Mouse (Mus musculus): ENCODE measurements around the gene Tnk2. TPM values are rescaled to one million over a fixed set of nuclear protein-coding genes. Genes with fewer than 3 reads are reported as not detected.
A peak's percentile ranks its signal among the peaks of the same experiment; 100 is the strongest.
"Not testable (repeated sequence)": the region's sequence is repeated elsewhere in the genome, so short reads cannot be mapped to it uniquely, and the experiment has no call there.

The Tnk2 gene
- polyA plus RNA-seq, 1 experiment: 35.8 TPM

DNA sequence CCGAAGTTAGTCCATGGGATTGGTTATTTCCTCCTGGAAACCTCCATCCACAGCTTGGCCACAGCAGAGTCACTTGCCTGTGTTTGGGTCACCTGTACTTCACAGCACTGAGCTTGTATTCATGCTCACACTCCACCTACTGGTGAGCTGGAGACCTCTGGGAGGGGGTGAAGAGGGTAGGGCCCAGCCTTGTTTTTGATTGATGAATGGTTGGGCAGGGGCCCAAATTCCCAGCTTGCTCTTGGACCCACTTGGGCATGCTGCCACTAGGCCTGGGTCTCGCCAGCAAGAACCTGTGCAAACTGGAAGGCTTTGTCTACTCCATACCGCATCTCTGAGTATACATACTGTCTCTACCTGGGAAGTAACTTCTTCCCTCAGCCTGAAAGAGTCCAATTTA lies 8.4 kb upstream of the Tnk2 start:
- 73% methylated on average over 3 of the region's 3 CpGs for WGBS
- peak; percentile 17 for DNase-seq
- no peaks in the 10 kb centered on the region for H3K4me1 ChIP-seq (ENCODE audit: control insufficient read depth, insufficient read depth, low read length)
- H3K27me3 ChIP-seq (replicated peaks; ENCODE audit: control insufficient read depth, insufficient read depth, low read length): no peaks in the 10 kb centered on the region
- no peak overlapping the region for H3K27ac ChIP-seq (ENCODE audit: insufficient read depth, low read depth, low read length)
- peak; percentile 31; the same call in 1 of the 2 replicates for TF ChIP-seq CTCF (conservative IDR thresholded peaks at IDR 0.05; ENCODE audit: insufficient read depth, insufficient read length, low read depth, low read length)
- TF ChIP-seq POLR2A (IDR thresholded peaks at IDR 0.05; ENCODE audit: low read depth, low read length): no peak
- H3K4me3 ChIP-seq (ENCODE audit: insufficient read depth, low read depth, low read length): no peak overlapping the region
- H3K36me3 ChIP-seq (ENCODE audit: control insufficient read depth, insufficient read depth, low read length): peaks cover 2% of the 10 kb centered on the region; the same call in 1 of the 2 replicates

GRCm38 (mm10) chr16:32636331-32636730 lies 7.3 kb upstream of the Tnk2 start:
- Histone ChIP-seq H3K4me3 (ENCODE audit: insufficient read depth, low read depth, low read length) (no peak overlapping the region), H3K27ac (ENCODE audit: insufficient read depth, low read depth, low read length) (no peak overlapping the region), H3K27me3 (replicated peaks; ENCODE audit: control insufficient read depth, insufficient read depth, low read length) (no peaks in the 10 kb centered on the region), H3K36me3 (ENCODE audit: control insufficient read depth, insufficient read depth, low read length) (peaks cover 2% of the 10 kb centered on the region; the same call in 1 of the 2 replicates), H3K4me1 (ENCODE audit: control insufficient read depth, insufficient read depth, low read length) (no peaks in the 10 kb centered on the region)
- 85% methylated on average over 3 of the region's 3 CpGs for WGBS
- DNase-seq: no peak
- TF ChIP-seq POLR2A (IDR thresholded peaks at IDR 0.05; ENCODE audit: low read depth, low read length) (no peak), CTCF (conservative IDR thresholded peaks at IDR 0.05; ENCODE audit: insufficient read depth, insufficient read length, low read depth, low read length) (no peak)

- Histone ChIP-seq H3K36me3 (ENCODE audit: control insufficient read depth, insufficient read depth, low read length) (peaks cover 2% of the 10 kb centered on the region; the same call in 1 of the 2 replicates), H3K27ac (ENCODE audit: insufficient read depth, low read depth, low read length) (no peak overlapping the region), H3K27me3 (replicated peaks; ENCODE audit: control insufficient read depth, insufficient read depth, low read length) (no peaks in the 10 kb centered on the region), H3K4me1 (ENCODE audit: control insufficient read depth, insufficient read depth, low read length) (no peaks in the 10 kb centered on the region), H3K4me3 (ENCODE audit: insufficient read depth, low read depth, low read length) (no peak overlapping the region)
- DNase-seq: no peak
- TF ChIP-seq CTCF (conservative IDR thresholded peaks at IDR 0.05; ENCODE audit: insufficient read depth, insufficient read length, low read depth, low read length) (no peak), POLR2A (IDR thresholded peaks at IDR 0.05; ENCODE audit: low read depth, low read length) (no peak)
- 39% methylated on average over 6 of the region's 6 CpGs for WGBS
Observed at GRCm38 (mm10) chr16:32636871-32637521, 6.7 kb upstream of the Tnk2 start.

DNA sequence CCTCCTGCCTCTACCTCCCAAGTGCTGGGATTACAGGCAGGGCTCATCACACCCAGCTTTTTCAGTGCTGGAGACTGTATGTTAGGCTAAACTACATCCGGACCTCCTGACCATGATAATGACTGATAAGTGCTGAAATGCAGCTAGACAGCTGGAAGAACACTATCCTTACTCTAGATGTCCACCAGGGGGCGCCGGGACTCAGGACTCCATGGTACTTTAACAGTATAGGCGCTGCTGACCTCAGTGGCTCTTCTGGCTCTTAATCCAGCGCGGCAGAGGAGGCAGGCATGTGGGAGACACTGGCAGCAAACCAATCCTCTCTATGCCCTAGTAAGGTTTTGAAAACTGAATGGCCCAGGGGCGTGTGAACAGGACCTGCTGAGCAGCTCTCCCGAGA lies 5.2 kb upstream of the Tnk2 start:
- TF ChIP-seq CTCF (conservative IDR thresholded peaks at IDR 0.05; ENCODE audit: insufficient read depth, insufficient read length, low read depth, low read length) (peak; percentile 86), POLR2A (IDR thresholded peaks at IDR 0.05; ENCODE audit: low read depth, low read length) (no peak)
- no peaks in the 10 kb centered on the region for H3K36me3 ChIP-seq (ENCODE audit: control insufficient read depth, insufficient read depth, low read length)
- no peaks in the 10 kb centered on the region for H3K4me1 ChIP-seq (ENCODE audit: control insufficient read depth, insufficient read depth, low read length)
- WGBS: 10% methylated on average over 8 of the region's 8 CpGs
- H3K27ac ChIP-seq (ENCODE audit: insufficient read depth, low read depth, low read length): no peak overlapping the region
- DNase-seq: peak; percentile 87
- H3K4me3 ChIP-seq (ENCODE audit: insufficient read depth, low read depth, low read length): no peak overlapping the region
- H3K27me3 ChIP-seq (replicated peaks; ENCODE audit: control insufficient read depth, insufficient read depth, low read length): no peaks in the 10 kb centered on the region

- TF ChIP-seq POLR2A (IDR thresholded peaks at IDR 0.05; ENCODE audit: low read depth, low read length) (no peak), CTCF (conservative IDR thresholded peaks at IDR 0.05; ENCODE audit: insufficient read depth, insufficient read length, low read depth, low read length) (no peak)
- Histone ChIP-seq H3K4me1 (ENCODE audit: control insufficient read depth, insufficient read depth, low read length) (peaks cover 5% of the 10 kb centered on the region), H3K4me3 (ENCODE audit: insufficient read depth, low read depth, low read length) (no peak overlapping the region), H3K27me3 (replicated peaks; ENCODE audit: control insufficient read depth, insufficient read depth, low read length) (no peaks in the 10 kb centered on the region), H3K27ac (ENCODE audit: insufficient read depth, low read depth, low read length) (no peak overlapping the region), H3K36me3 (ENCODE audit: control insufficient read depth, insufficient read depth, low read length) (no peaks in the 10 kb centered on the region)
- peak; percentile 75 for DNase-seq
- WGBS: 49% methylated on average over 5 of the region's 5 CpGs
Observed at GRCm38 (mm10) chr16:32640096-32640495, 3.6 kb upstream of the Tnk2 start.

- H3K4me3 ChIP-seq (ENCODE audit: insufficient read depth, low read depth, low read length); H3K36me3 ChIP-seq (ENCODE audit: control insufficient read depth, insufficient read depth, low read length); DNase-seq; H3K27ac ChIP-seq (ENCODE audit: insufficient read depth, low read depth, low read length); H3K4me1 ChIP-seq (ENCODE audit: control insufficient read depth, insufficient read depth, low read length); H3K27me3 ChIP-seq (replicated peaks; ENCODE audit: control insufficient read depth, insufficient read depth, low read length): not testable (repeated sequence)
- 72% methylated on average over 2 of the region's 2 CpGs for WGBS
Observed at GRCm38 (mm10) chr16:32640683-32641082, 3.0 kb upstream of the Tnk2 start.

DNA sequence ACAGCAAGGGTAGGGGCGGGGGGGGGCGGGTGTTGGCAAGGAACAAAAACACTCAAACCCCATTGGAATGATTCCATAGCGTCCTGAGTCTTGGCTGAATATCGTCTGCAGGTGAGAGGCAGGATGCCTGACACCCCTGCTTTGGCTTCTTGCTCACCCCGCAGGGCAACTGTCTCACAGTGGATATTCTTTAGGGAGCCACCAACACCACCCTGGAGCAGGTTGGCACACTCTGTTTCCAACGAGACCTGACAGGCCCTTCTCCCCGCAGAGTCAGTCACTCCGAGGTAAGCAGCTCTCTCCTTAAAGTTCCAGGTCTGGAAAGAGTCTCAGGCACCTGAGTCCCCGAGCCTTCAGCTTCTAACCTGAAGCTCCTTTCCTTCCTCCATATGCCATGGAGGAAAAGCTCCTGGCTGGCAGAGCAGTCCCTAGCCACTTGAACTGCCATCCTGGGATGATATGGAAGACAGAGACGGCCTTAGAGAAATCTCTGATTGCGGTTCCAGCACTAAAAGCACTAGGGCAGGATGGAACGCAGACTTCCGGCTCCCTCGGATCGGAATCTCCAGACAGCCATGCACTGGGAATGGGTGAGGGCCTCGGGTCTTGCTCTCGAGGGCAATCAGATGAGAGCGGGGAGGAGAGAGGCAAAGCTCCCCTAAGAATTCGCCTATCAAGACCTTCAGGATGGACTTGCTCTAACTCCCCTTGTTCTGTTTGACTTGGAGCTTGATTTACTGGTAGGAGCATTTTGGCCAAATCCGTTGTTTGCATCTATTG lies 2.0 kb upstream of the Tnk2 start:
- no peak for DNase-seq
- Histone ChIP-seq H3K27ac (ENCODE audit: insufficient read depth, low read depth, low read length) (no peak overlapping the region), H3K4me1 (ENCODE audit: control insufficient read depth, insufficient read depth, low read length) (peaks cover 9% of the 10 kb centered on the region), H3K4me3 (ENCODE audit: insufficient read depth, low read depth, low read length) (no peak overlapping the region), H3K27me3 (replicated peaks; ENCODE audit: control insufficient read depth, insufficient read depth, low read length) (no peaks in the 10 kb centered on the region), H3K36me3 (ENCODE audit: control insufficient read depth, insufficient read depth, low read length) (no peaks in the 10 kb centered on the region)
- 71% methylated on average over 20 of the region's 20 CpGs for WGBS
- TF ChIP-seq CTCF (conservative IDR thresholded peaks at IDR 0.05; ENCODE audit: insufficient read depth, insufficient read length, low read depth, low read length): no peak
- no peak for TF ChIP-seq POLR2A (IDR thresholded peaks at IDR 0.05; ENCODE audit: low read depth, low read length)
